Mouse (Mus musculus) G1E (cell line): ENCODE results near the gene E2f4. TPM values are rescaled to one million over a fixed set of nuclear protein-coding genes. Genes with fewer than 3 reads are reported as not detected.

Experiments
- ATAC-seq: 2 replicates; pipeline ENCODE4 v1.8.0; 2016; ENCODE audit warnings: mild to moderate bottlenecking; ENCODE audit not compliant: insufficient number of reproducible peaks, poor library complexity, low FRiP score, severe bottlenecking; ENCODE audit errors: extremely low read depth
- DNase-seq: peaks from one replicate; pipeline ENCODE4 v3.0.0; 2012; ENCODE audit warnings: low spot score
- H3K27me3 ChIP-seq: 2 replicates; pipeline ENCODE4 v1.6.1; 2012; ENCODE audit warnings: mild to moderate bottlenecking, low read length, inconsistent platforms; ENCODE audit not compliant: insufficient read depth
- H3K36me3 ChIP-seq: replicated peaks from 2 replicates; pipeline ENCODE3; 2012; ENCODE audit warnings: mild to moderate bottlenecking, inconsistent platforms
- H3K4me1 ChIP-seq: 2 replicates; pipeline ENCODE4 v1.6.1; 2012; ENCODE audit warnings: low read depth, low read length, inconsistent platforms, mixed read lengths; ENCODE audit not compliant: insufficient read depth
- H3K4me3 ChIP-seq: 2 replicates; pipeline ENCODE4 v1.5.1; 2012; ENCODE audit warnings: low read depth, mild to moderate bottlenecking, inconsistent platforms, low read length, moderate library complexity, mixed read lengths
- H3K9me3 ChIP-seq: replicated peaks from 2 replicates; pipeline ENCODE4 v1.6.1; 2012; ENCODE audit warnings: inconsistent platforms
- CTCF ChIP-seq: IDR thresholded peaks from 2 replicates; pipeline ENCODE4 v1.5.1; 2012; ENCODE audit warnings: low read depth, low read length, inconsistent platforms, mixed read lengths
- GATA1 ChIP-seq: IDR thresholded peaks from 2 replicates; pipeline ENCODE4 v1.6.1; 2012; ENCODE audit warnings: borderline replicate concordance, low read length, inconsistent platforms, mixed read lengths
- GATA2 ChIP-seq: IDR thresholded peaks from 2 replicates; pipeline ENCODE4 v1.6.1; 2012; ENCODE audit warnings: low read depth, low read length, inconsistent platforms, borderline replicate concordance
- POLR2AphosphoS5 ChIP-seq: IDR thresholded peaks from 2 replicates; pipeline ENCODE4 v1.6.1; 2012; ENCODE audit warnings: low read depth, low read length, inconsistent platforms; ENCODE audit not compliant: insufficient replicate concordance
- TAL1 ChIP-seq: conservative IDR thresholded peaks from 2 replicates; pipeline ENCODE4 v1.6.1; 2012; ENCODE audit warnings: low read depth, low read length, inconsistent platforms, mixed read lengths
- polyA plus RNA-seq: library from polyadenylated mRNA; stranded (reverse); fragments of >175 nt; gene quantifications from 2 replicates; pipeline ENCODE4 v1.2.3, GENCODE M21; 2012
- total RNA-seq, 2 experiments: library from RNA; stranded (forward) in 1 of 2; stranded (reverse) in 1 of 2; fragments of 200-1000 nt in 1 of 2; fragments of >200 nt in 1 of 2; fragmentation: Nextera tagmentation in 1 of 2; gene quantifications; 2 replicates each; pipeline ENCODE4 v1.2.3; 2014 to 2017

The E2f4 gene
- total and polyA plus RNA-seq, 3 experiments, result 42.5 to 274 (median 79.2) TPM

DNA sequence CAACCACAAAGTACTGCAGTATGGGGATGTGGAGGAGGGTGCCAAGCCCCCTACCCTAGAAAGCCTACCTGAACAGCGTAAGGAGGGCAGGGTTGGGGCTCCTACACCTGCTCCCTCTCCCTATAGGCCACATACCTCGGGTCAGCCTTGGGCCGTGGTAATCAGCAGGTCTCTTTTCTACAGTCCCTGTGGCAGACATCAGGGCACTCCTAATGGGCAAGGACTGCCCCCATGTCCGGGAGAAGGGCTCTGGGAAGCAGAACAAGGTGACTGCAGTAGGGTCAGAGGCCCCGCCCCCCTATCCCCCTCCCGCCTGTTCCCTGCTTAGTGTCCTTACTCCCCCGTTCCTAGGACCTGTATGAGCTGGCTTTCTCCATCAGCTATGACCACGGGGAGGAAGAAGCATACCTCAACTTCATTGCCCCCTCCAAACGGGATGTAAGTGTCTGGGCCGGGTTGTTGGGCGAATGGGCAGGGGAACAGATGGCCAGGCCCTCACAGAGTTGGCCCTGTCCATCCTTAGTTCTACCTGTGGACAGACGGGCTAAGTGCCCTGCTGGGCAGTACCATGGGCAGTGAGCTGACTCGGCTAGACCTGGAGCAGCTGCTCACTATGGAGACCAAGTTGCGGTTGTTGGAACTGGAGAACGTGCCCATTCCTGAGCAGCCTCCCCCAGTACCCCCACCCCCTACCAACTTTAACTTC is 11.8 kb downstream of the E2f4 start:
- ATAC-seq (no peak), DNase-seq (no peak)
- no peak overlapping the region for H3K4me3 ChIP-seq
- no peak for TF ChIP-seq GATA2
- no peak for TF ChIP-seq CTCF
- no peak for TF ChIP-seq TAL1
- no peak for TF ChIP-seq GATA1
- TF ChIP-seq POLR2AphosphoS5, result no peak
- peaks cover 98% of the 10 kb centered on the region for H3K36me3 ChIP-seq
- H3K9me3 ChIP-seq, result no peaks in the 10 kb centered on the region
- peaks cover 37% of the 10 kb centered on the region for H3K4me1 ChIP-seq
- no peaks in the 10 kb centered on the region for H3K27me3 ChIP-seq

DNA sequence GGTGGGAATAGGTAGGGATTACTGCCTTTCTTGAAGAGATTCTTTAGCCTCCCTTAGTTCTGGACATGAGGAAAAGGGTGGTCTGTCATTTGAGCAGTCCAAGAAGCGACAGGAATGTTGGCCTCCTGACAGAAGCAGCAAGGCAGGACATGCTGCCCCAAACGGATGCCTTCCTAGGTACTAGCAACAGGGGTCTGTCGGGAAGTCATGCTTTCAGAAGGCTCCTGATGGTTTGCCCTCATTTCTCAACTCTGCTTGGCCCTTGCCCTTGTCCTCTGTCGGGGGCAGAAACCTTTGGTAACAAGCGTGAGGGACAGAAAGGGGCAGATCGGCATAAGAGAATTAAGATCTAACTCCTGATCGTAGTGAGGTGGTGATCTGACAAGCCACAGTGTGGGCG is 12.7 kb downstream of the E2f4 start:
- DNase-seq, result no peak
- Histone ChIP-seq H3K36me3 (peaks cover 98% of the 10 kb centered on the region), H3K4me1 (peaks cover 30% of the 10 kb centered on the region), H3K4me3 (no peak overlapping the region), H3K27me3 (no peaks in the 10 kb centered on the region), H3K9me3 (no peaks in the 10 kb centered on the region)
- no peak for ATAC-seq
- TF ChIP-seq GATA2 (no peak), TAL1 (no peak), GATA1 (no peak)

DNA sequence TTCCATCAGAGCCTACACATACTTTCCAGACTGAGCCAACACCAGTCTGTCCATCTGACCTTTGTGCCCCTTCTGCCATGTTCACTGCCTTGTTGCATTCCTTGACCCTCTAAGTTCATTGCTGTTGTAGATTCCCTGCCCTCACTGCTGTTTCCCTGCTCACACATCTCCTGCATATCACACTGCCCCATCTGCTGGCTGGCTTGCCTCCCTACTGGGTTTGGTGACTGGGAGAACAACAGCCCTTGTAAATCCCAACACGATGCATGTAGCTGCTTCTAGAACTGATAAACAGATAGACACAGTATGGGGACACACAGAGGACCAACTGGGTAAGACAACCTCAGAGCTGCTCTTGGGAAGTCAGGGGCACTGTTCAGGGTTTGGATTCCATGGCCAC is 14.3 kb downstream of the E2f4 start:
- peaks cover 15% of the 10 kb centered on the region for H3K4me1 ChIP-seq
- no peaks in the 10 kb centered on the region for H3K9me3 ChIP-seq
- no peaks in the 10 kb centered on the region for H3K27me3 ChIP-seq
- ATAC-seq (no peak), DNase-seq (no peak)
- no peak overlapping the region for H3K4me3 ChIP-seq
- H3K36me3 ChIP-seq, result peaks cover 98% of the 10 kb centered on the region
- TF ChIP-seq POLR2AphosphoS5 (no peak), GATA1 (no peak), CTCF (no peak), TAL1 (no peak), GATA2 (no peak)

DNA sequence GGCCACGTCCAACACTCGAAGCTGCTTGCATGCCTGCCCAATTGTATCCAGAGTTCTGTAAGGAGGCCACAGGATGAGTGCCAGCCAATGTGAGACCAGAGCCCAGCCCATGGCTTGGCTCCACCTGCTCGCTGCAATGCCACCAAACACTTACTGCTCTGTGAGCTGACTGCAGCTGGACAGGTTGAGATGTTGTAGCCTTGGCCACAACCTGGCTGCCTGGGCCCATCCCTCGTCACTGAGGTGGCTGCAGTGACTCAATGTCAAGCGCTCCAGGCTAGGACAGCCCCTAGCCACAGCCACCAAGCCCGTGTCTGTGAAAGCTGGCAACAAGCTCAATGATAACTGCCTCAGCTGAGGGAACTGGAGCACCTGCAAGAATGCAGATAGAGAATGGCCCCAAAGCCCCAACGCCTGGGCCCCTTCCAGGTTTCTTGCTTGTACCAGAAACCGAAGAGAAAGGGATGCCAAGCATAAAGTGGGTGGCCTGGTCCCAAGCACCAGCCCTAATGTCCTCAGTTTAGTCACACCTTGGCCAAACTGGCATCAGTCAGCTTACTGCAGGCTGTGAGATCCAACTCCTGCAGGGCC is 15.5 kb downstream of the E2f4 start:
- ATAC-seq (no peak), DNase-seq (no peak)
- Histone ChIP-seq H3K27me3 (no peaks in the 10 kb centered on the region), H3K4me3 (no peak overlapping the region), H3K9me3 (no peaks in the 10 kb centered on the region), H3K4me1 (peaks cover 14% of the 10 kb centered on the region), H3K36me3 (peaks cover 98% of the 10 kb centered on the region)
- TF ChIP-seq GATA1 (no peak), GATA2 (no peak), POLR2AphosphoS5 (no peak), CTCF (no peak), TAL1 (no peak)

DNA sequence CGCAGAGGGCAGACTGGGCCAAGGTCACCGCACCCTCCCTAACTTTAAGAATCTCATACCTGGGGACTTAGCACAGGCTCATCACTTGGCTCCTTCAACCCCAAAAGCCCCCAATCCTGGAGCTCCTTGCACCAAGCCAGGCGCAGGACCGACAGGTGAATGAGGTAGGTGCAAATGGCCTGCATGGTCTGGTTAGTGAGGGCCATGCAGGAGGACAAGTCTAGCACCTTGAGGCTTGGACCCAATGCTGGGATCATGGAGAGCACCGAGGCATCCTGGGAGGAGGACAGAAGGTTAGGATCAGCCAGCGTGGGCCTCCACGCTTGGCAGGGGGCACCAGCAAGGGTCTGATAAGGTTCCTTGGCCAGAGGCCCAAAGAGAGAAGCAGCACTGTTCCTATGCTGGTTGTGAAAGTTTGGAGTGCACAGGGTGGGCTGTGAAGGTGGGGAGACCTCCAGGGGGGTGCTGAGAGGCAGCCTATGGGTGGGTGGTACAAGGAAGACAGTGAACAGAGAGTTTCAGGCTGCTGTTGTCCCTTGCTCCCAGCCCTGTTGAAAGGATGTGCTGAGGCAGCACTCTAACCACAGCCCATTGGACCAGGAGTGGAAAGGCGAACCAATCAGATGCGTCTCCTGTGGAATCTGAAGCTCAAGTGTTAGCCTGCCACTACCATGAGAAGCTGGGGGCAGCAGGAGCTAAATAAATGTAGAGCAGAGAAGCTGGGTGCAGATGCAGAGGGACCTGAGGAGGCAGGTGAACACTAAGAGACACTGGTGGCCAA is 16.3 kb downstream of the E2f4 start:
- H3K9me3 ChIP-seq, result no peaks in the 10 kb centered on the region
- peaks cover 14% of the 10 kb centered on the region for H3K4me1 ChIP-seq
- ATAC-seq (no peak), DNase-seq (no peak)
- TF ChIP-seq GATA2 (no peak), POLR2AphosphoS5 (no peak), CTCF (no peak)
- no peaks in the 10 kb centered on the region for H3K27me3 ChIP-seq
- H3K36me3 ChIP-seq, result peaks cover 98% of the 10 kb centered on the region
- no peak overlapping the region for H3K4me3 ChIP-seq

DNA sequence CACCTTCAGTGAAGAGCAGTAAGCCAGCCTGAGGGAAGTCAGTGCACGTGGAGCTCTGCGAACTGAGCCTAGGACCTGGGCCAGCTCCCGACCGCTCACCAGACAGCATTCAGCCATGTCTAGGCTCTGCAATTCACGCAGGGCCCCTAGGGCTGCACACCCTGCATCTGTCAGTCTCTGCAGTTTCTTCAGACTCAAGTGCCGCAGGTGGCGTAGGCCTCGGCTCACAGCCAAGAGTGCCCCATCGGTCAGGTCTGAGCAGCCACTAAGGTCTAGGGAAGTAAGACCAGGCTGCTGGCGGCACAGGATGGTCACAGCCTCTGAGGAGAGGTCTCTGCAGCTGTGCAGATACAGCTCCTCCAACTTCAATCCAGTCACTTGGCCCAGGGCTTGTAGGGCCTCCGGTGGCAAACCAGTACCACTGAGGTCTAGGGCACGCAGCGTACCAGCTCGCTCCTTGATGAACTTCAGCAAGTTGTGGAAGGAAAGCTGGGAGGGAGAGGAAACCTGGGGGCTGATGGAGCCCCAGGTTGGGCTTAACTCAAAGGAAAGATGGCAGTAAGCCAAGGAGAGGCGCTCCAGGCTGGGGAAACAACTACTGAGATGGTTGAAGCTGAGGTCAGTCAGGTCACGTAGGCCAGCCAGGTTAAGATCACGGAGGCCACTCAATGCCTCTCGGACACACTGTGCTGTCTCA is 17.8 kb downstream of the E2f4 start:
- ATAC-seq, result no peak
- no peaks in the 10 kb centered on the region for H3K9me3 ChIP-seq
- DNase-seq, result no peak
- no peak overlapping the region for H3K4me3 ChIP-seq
- TF ChIP-seq CTCF, result no peak
- no peak for TF ChIP-seq POLR2AphosphoS5
- no peak for TF ChIP-seq GATA2
- no peak for TF ChIP-seq GATA1
- no peak for TF ChIP-seq TAL1
- peaks cover 18% of the 10 kb centered on the region for H3K4me1 ChIP-seq
- H3K36me3 ChIP-seq, result peaks cover 98% of the 10 kb centered on the region
- H3K27me3 ChIP-seq, result no peaks in the 10 kb centered on the region
